13 mouse cellular contexts compared by ENCODE assay signal in the genomic region with DNA sequence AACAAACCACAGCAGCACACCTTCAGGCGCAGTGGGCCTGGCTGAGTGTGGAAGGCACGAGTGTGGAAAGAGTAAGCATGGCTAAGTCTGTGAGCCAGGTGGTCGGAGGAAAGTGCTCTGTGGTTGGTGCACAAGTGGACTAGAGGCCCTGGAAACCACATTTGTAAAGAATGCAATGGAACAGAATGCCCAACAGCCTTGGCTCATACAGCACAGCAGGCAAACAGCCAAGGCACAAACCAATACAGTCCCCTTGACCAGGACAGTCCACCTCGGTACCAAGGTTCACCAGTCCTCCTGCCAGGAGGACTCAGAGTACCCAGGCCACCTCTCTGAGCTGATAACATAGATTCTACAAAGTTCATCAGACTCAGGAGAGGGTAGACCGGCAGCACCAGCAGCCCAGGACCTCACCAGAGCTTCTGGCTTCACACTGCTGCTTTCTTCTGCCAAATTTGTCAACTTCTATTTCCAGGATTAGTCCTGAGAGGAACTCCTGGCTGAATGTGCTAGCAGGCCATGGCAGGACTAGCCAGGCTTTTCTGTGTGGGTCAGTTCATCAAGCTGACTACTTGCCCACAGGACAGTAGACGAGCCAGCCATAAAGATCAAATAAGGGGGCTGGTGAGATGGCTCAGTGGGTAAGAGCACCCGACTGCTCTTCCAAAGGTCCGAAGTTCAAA. TPM values are rescaled to one million over a fixed set of nuclear protein-coding genes. Genes with fewer than 3 reads are reported as not detected.
A peak's percentile ranks its signal among the peaks of the same experiment; 100 is the strongest.
DNase-seq lines count a peak whose midpoint lies in the region.
"Had no signal": no experiment of that assay in that cellular context is flagged by ENCODE, and none has a peak within 500 bp of the region (broad histone marks: within the 10 kb centered on the region; RNA-seq: fewer than 3 reads in every experiment).

No protein-coding gene starts in this region.

- DNase-seq in gastrocnemius, adult 18-20 months (ENCODE audit: low spot score) = peak; percentile 30
- DNase-seq in gastrocnemius, postnatal 14 days = no peak
- DNase-seq in kidney, postnatal 25 days = peak; percentile 69 to 72
- DNase-seq in kidney, postnatal 10 days = no peak
- peak; percentile 57 to 64 for DNase-seq in adrenal gland, postnatal 36 days
- DNase-seq in fibroblast of lung, adult 2 months (ENCODE audit: low read depth) = peak; percentile 36
- no peak for DNase-seq in right cerebral cortex, adult 2 months (ENCODE audit: low spot score in 2 of 2)
- DNase-seq in right cerebral cortex, postnatal 10 days (ENCODE audit: low spot score in 2 of 2) = no peak
- DNase-seq: heart, postnatal 14 days; layer of hippocampus, adult 9-11 months; lung, embryonic 14.5 days; right cerebral cortex, postnatal 4 days; thymus, postnatal 25 days had no signal

- intact Hi-C loops in gastrocnemius, postnatal 14 days (cut with DNase I; ENCODE audit: low total_unique reads) = no loop called here

RNA-seq across cellular contexts. Expression of gene Stau1, which starts 35.3 kb away (rescaled TPM):
- 10 to 100 TPM; 35.7 to 38.2 TPM for total RNA-seq in gastrocnemius, adult 18-20 months (2021)
- 10 to 100 TPM; 40.0 to 41.7 TPM for total RNA-seq in gastrocnemius, postnatal 14 days (2021)
- 10 to 100 TPM; 69.7 to 75.8 TPM for total RNA-seq in adrenal gland, postnatal 36 days (2021)

RNA-seq across cellular contexts. Expression of gene Ddx27, which starts 54.2 kb away (rescaled TPM):
- 1 to 10 TPM; 8.0 to 9.7 TPM for total RNA-seq in gastrocnemius, adult 18-20 months (2021)
- total RNA-seq in gastrocnemius, postnatal 14 days (2021) = 1 to 10 TPM; 6.8 to 8.0 TPM
- 10 to 100 TPM; 32.0 to 42.5 TPM for total RNA-seq in adrenal gland, postnatal 36 days (2021)

RNA-seq across cellular contexts. Expression of gene Cse1l, which starts 54.9 kb away (rescaled TPM):
- 10 to 100 TPM; 51.8 to 59.6 TPM for total RNA-seq in gastrocnemius, adult 18-20 months (2021)
- total RNA-seq in gastrocnemius, postnatal 14 days (2021) = 10 to 100 TPM; 46.8 to 50.2 TPM
- total RNA-seq in adrenal gland, postnatal 36 days (2021) = 10 to 100 TPM; 63.8 to 66.6 TPM

Comparison
In these comparisons a context has a peak if more than half of its experiments do, and no peak if none do; other contexts are left out.
1. DNase-seq: peak in gastrocnemius, adult 18-20 months (single experiment), kidney, postnatal 25 days (2 of 2), adrenal gland, postnatal 36 days (2 of 2) and fibroblast of lung, adult 2 months (single experiment); none in gastrocnemius, postnatal 14 days (single experiment), kidney, postnatal 10 days (single experiment), right cerebral cortex, adult 2 months (0 of 2) and right cerebral cortex, postnatal 10 days (0 of 2).